17 mouse cellular contexts compared by ENCODE assay signal in genomic region chr8:29976651-29977350, GRCm38 (mm10).
"Had no signal": no experiment of that assay in that cellular context is flagged by ENCODE, and none has a peak within 500 bp of the region (broad histone marks: within the 10 kb centered on the region; RNA-seq: fewer than 3 reads in every experiment).

No protein-coding gene starts in this region.

- H3K9ac ChIP-seq: kidney, embryonic 15.5 days; liver, embryonic 13.5 days; midbrain, embryonic 12.5 days; neural tube, embryonic 13.5 days; stomach, embryonic 15.5 days had no signal

- H3K9me3 ChIP-seq: kidney, embryonic 15.5 days; liver, embryonic 13.5 days; midbrain, embryonic 12.5 days; neural tube, embryonic 13.5 days; stomach, embryonic 15.5 days had no signal

- DNase-seq: kidney, adult 2 months; kidney, postnatal 14 days; kidney, postnatal 4 days; liver, embryonic 13.5 days; lung, adult 2 months; lung, postnatal 14 days; lung, postnatal 4 days; retina, postnatal 1 day; right cerebral cortex, postnatal 25 days; spleen, adult 18-20 months; thymus, postnatal 25 days had no signal

- H3K4me1 ChIP-seq: kidney, embryonic 15.5 days; liver, embryonic 13.5 days; stomach, embryonic 15.5 days had no signal

- H3K27ac ChIP-seq: kidney, embryonic 15.5 days; liver, embryonic 13.5 days; midbrain, embryonic 12.5 days; neural tube, embryonic 13.5 days; stomach, embryonic 15.5 days had no signal

- H3K27me3 ChIP-seq: kidney, embryonic 15.5 days; liver, embryonic 13.5 days; midbrain, embryonic 12.5 days; neural tube, embryonic 13.5 days; stomach, embryonic 15.5 days had no signal

- ATAC-seq: midbrain, embryonic 16.5 days had no signal

- H3K4me2 ChIP-seq: kidney, embryonic 15.5 days; liver, embryonic 13.5 days; midbrain, embryonic 12.5 days; neural tube, embryonic 13.5 days; stomach, embryonic 15.5 days had no signal

- H3K4me3 ChIP-seq: kidney, embryonic 15.5 days; liver, embryonic 13.5 days; midbrain, embryonic 12.5 days; myocyte; neural tube, embryonic 13.5 days; stomach, embryonic 15.5 days had no signal

- H3K36me3 ChIP-seq: kidney, embryonic 15.5 days; liver, embryonic 13.5 days; midbrain, embryonic 12.5 days; neural tube, embryonic 13.5 days; stomach, embryonic 15.5 days had no signal
